21 mouse cellular contexts compared by ENCODE assay signal in the genomic region with DNA sequence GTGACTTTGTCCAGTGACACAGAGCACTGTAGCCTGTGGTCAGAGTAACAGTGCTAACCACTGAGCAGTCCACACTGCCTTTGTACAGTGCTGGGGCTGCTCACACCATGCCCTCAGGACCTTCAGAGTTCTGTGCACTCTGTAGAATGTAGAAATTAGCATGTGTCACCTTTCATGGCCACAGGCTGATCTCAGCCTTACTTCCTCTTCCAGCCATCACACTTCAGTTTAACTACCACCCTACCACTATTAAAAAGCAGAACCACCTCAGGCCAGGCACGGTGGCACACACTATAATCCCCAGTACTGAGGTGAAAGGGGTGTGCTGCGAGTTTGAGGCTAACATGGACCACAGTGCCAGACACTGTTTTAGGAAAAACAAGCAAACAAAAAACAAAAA. TPM values are rescaled to one million over a fixed set of nuclear protein-coding genes. Genes with fewer than 3 reads are reported as not detected.
A peak's percentile ranks its signal among the peaks of the same experiment; 100 is the strongest.
DNase-seq lines count a peak whose midpoint lies in the region; ATAC-seq and TF ChIP-seq lines count a peak whose summit lies in the region.
"Had no signal": no experiment of that assay in that cellular context is flagged by ENCODE, and none has a peak within 500 bp of the region (broad histone marks: within the 10 kb centered on the region; RNA-seq: fewer than 3 reads in every experiment).

No protein-coding gene starts in this region.

- H3K9me3 ChIP-seq in CH12.LX (replicated peaks; ENCODE audit: low read length) = no peaks in the 10 kb centered on the region
- H3K9me3 ChIP-seq: heart, embryonic 12.5 days; hindbrain, embryonic 10.5 days; limb, embryonic 12.5 days had no signal

- in situ Hi-C loops in CH12.LX (cut with MboI; ENCODE audit: low pct_ligation_motif_present, low pct_unique_long_range_greater_than_20kb, low sequenced_read_pairs) = no loop called here

- TF ChIP-seq CTCF in CH12.LX (conservative IDR thresholded peaks at IDR 0.05 in 1 of 2, IDR thresholded peaks at IDR 0.05 in 1 of 2; ENCODE audit: low read depth in 2 of 2, low read length in 2 of 2) = no peak

- peak; percentile 40 for DNase-seq in 416B (ENCODE audit: low read depth)
- peak; percentile 38 for DNase-seq in CH12.LX (ENCODE audit: extremely low read depth)
- no peak for DNase-seq in heart, adult 9 months (ENCODE audit: low spot score in 2 of 2)
- DNase-seq in adrenal gland, postnatal 25 days = no peak
- no peak for DNase-seq in kidney, postnatal 36 days
- no peak for DNase-seq in heart, postnatal 25 days (ENCODE audit: low spot score)
- DNase-seq: cerebellum, adult 8-10 months; cerebellum, postnatal 25 days; gastrocnemius, postnatal 25 days; heart, adult 18-20 months; kidney, adult 2 months; lung, postnatal 36 days; midbrain, embryonic 14.5 days; thymus, postnatal 25 days had no signal

- H3K4me2 ChIP-seq in CH12.LX (ENCODE audit: insufficient read depth, low read depth, poor library complexity, severe bottlenecking) = no peak overlapping the region
- H3K4me2 ChIP-seq: heart, embryonic 12.5 days; limb, embryonic 12.5 days had no signal

- no peak for TF ChIP-seq EP300 in CH12.LX (IDR thresholded peaks at IDR 0.05; ENCODE audit: low read length)

- peaks cover 0 to 19% of the 10 kb centered on the region in 2 experiments for H3K36me3 ChIP-seq in CH12.LX (replicated peaks in 1 of 2; ENCODE audit: control insufficient read depth in 1 of 2, insufficient read depth in 1 of 2, low read length in 1 of 2)
- H3K36me3 ChIP-seq: heart, embryonic 12.5 days; hindbrain, embryonic 10.5 days; limb, embryonic 12.5 days had no signal

- TF ChIP-seq RAD21 in CH12.LX (IDR thresholded peaks at IDR 0.05; ENCODE audit: low read depth, low read length) = no peak

- TF ChIP-seq POLR2A in CH12.LX (IDR thresholded peaks at IDR 0.05; ENCODE audit: low read depth, low read length) = no peak

- H3K79me2 ChIP-seq in CH12.LX (replicated peaks; ENCODE audit: control insufficient read depth, extremely low read depth, insufficient read depth, poor library complexity, severe bottlenecking) = no peaks in the 10 kb centered on the region

- no peak overlapping the region for H3K4me3 ChIP-seq in CH12.LX (replicated peaks in 1 of 3; ENCODE audit: low read depth in 2 of 3, low read length in 2 of 3, poor library complexity in 1 of 3)
- H3K4me3 ChIP-seq: heart, embryonic 12.5 days; hindbrain, embryonic 10.5 days; limb, embryonic 12.5 days had no signal

- peaks cover 5 to 26% of the 10 kb centered on the region in 2 experiments for H3K4me1 ChIP-seq in CH12.LX (ENCODE audit: control insufficient read depth in 1 of 2, insufficient read depth in 2 of 2)
- H3K4me1 ChIP-seq: heart, embryonic 12.5 days; hindbrain, embryonic 10.5 days; limb, embryonic 12.5 days had no signal

- no peak overlapping the region for H3K27ac ChIP-seq in CH12.LX (ENCODE audit: insufficient read depth, low read depth)
- H3K27ac ChIP-seq: hindbrain, embryonic 10.5 days; limb, embryonic 12.5 days had no signal

- peaks cover 1% of the 10 kb centered on the region for H3K27me3 ChIP-seq in CH12.LX (replicated peaks)
- H3K27me3 ChIP-seq: limb, embryonic 12.5 days had no signal

- ATAC-seq in common myeloid progenitor, adult 5-6 weeks (replicated peaks; ENCODE audit: low read depth, poor library complexity, severe bottlenecking) = peak; percentile 94
- peak; percentile 97 for ATAC-seq in megakaryocyte progenitor cell, adult 5-6 weeks (replicated peaks; ENCODE audit: poor library complexity)
- ATAC-seq: forebrain, embryonic 14.5 days; hindbrain, embryonic 16.5 days had no signal

- no peak overlapping the region for H3K9ac ChIP-seq in CH12.LX (ENCODE audit: insufficient read depth, low read depth)
- H3K9ac ChIP-seq: heart, embryonic 12.5 days; limb, embryonic 12.5 days had no signal

- intact Hi-C loops in heart, postnatal 25 days (cut with DNase I) = no loop called here

- dilution Hi-C loops in CH12.LX (cut with MboI; ENCODE audit: extremely low pct_ligation_motif_present, extremely low pct_unique_long_range_greater_than_20kb, low sequenced_read_pairs) = no loop called here

TF ChIP-seq in CH12.LX, 34 proteins besides CTCF, POLR2A, EP300 and RAD21:
- TF ChIP-seq JUND (conservative IDR thresholded peaks at IDR 0.05; ENCODE audit: low read depth, low read length) (no peak), MYC (IDR thresholded peaks at IDR 0.05; ENCODE audit: low read depth, low read length) (no peak), USF2 (conservative IDR thresholded peaks at IDR 0.05; ENCODE audit: low read depth, low read length) (no peak), TBP (conservative IDR thresholded peaks at IDR 0.05; ENCODE audit: low read depth, low read length) (no peak)

RNA-seq across cellular contexts. Expression of a gene that starts 6.6 kb away (rescaled TPM):
- total RNA-seq in CH12.LX (2012; rRNA removed) (50.2 and 65.3 TPM in 2 replicates), CH12.LX (2014; rRNA removed) (39.9 and 41.9 TPM in 2 replicates)
- 79.0 and 80.6 TPM in 2 replicates for polyA plus RNA-seq in CH12.LX (2012; ENCODE audit: insufficient read length, low read depth)
- 36.0 and 38.9 TPM in 2 replicates for total RNA-seq in common myeloid progenitor, adult 5-6 weeks (2017)
- total RNA-seq in megakaryocyte progenitor cell, adult 5-6 weeks (2015) = 35.2 and 38.6 TPM in 2 replicates
- total RNA-seq in megakaryocyte progenitor cell, adult 5-6 weeks (2017) = 47.9 and 82.1 TPM in 2 replicates
- total RNA-seq in adrenal gland, postnatal 25 days (2021) = 30.8 and 31.5 TPM in 2 replicates
- total RNA-seq in heart, postnatal 25 days (2021) = 10 to 100 TPM; 11.7 to 15.4 TPM

RNA-seq across cellular contexts. Expression of a gene that starts 11.7 kb away (rescaled TPM):
- total RNA-seq in CH12.LX (2012; rRNA removed) (not detected in 2 replicates), CH12.LX (2014; rRNA removed) (not detected in 2 replicates)
- not detected in 2 replicates for polyA plus RNA-seq in CH12.LX (2012; ENCODE audit: insufficient read length, low read depth)
- not detected in 2 replicates for total RNA-seq in common myeloid progenitor, adult 5-6 weeks (2017)
- total RNA-seq in megakaryocyte progenitor cell, adult 5-6 weeks (2015) = not detected in 2 replicates
- total RNA-seq in megakaryocyte progenitor cell, adult 5-6 weeks (2017) = not detected in 2 replicates
- 10.8 and 14.5 TPM in 2 replicates for total RNA-seq in adrenal gland, postnatal 25 days (2021)
- total RNA-seq in heart, postnatal 25 days (2021) = 10 to 100 TPM; 19.3 to 22.8 TPM

RNA-seq across cellular contexts. Expression of a gene that starts 23.1 kb away (rescaled TPM):
- total RNA-seq in CH12.LX (2012; rRNA removed) (65.7 and 72.8 TPM in 2 replicates), CH12.LX (2014; rRNA removed) (53.4 and 55.7 TPM in 2 replicates)
- polyA plus RNA-seq in CH12.LX (2012; ENCODE audit: insufficient read length, low read depth) = 52.9 and 63.5 TPM in 2 replicates
- 21.5 and 23.6 TPM in 2 replicates for total RNA-seq in common myeloid progenitor, adult 5-6 weeks (2017)
- 22.5 and 22.8 TPM in 2 replicates for total RNA-seq in megakaryocyte progenitor cell, adult 5-6 weeks (2015)
- total RNA-seq in megakaryocyte progenitor cell, adult 5-6 weeks (2017) = 20.1 and 20.3 TPM in 2 replicates
- 37.8 and 42.6 TPM in 2 replicates for total RNA-seq in adrenal gland, postnatal 25 days (2021)
- 10 to 100 TPM; 12.1 to 12.3 TPM for total RNA-seq in heart, postnatal 25 days (2021)

RNA-seq across cellular contexts. Expression of a gene that starts 45.4 kb away (rescaled TPM):
- 38.5 and 39.5 TPM in 2 replicates for total RNA-seq in CH12.LX (2012; rRNA removed)
- 35.8 and 39.8 TPM in 2 replicates for total RNA-seq in CH12.LX (2014; rRNA removed)
- 38.3 and 41.6 TPM in 2 replicates for polyA plus RNA-seq in CH12.LX (2012; ENCODE audit: insufficient read length, low read depth)
- total RNA-seq in common myeloid progenitor, adult 5-6 weeks (2017) = 16.9 and 30.5 TPM in 2 replicates
- total RNA-seq in megakaryocyte progenitor cell, adult 5-6 weeks (2015) = 21.7 and 26.4 TPM in 2 replicates
- total RNA-seq in megakaryocyte progenitor cell, adult 5-6 weeks (2017) = 22.7 and 24.8 TPM in 2 replicates
- total RNA-seq in adrenal gland, postnatal 25 days (2021) = 30.2 and 35.6 TPM in 2 replicates
- 1 to 10 TPM; 8.7 to 9.7 TPM for total RNA-seq in heart, postnatal 25 days (2021)

Comparison
In these comparisons a context has a peak if more than half of its experiments do, and no peak if none do; other contexts are left out.
1. DNase-seq: peak in 416B (single experiment) and CH12.LX (single experiment); none in heart, adult 9 months (0 of 2), adrenal gland, postnatal 25 days (single experiment), kidney, postnatal 36 days (0 of 2) and heart, postnatal 25 days (single experiment).
2. RNA of a gene that starts 11.7 kb away (total RNA-seq): 19.3 to 22.8 TPM in heart, postnatal 25 days and 10.8 to 14.5 TPM in adrenal gland, postnatal 25 days; not detected in CH12.LX, not detected in common myeloid progenitor, adult 5-6 weeks and not detected in megakaryocyte progenitor cell, adult 5-6 weeks; every median in the first group is over 10 times any median in the second.